Mouse (Mus musculus) CH12.LX (cell line): Measurements from ENCODE around the gene Nt5c2. TPM values are rescaled to one million over a fixed set of nuclear protein-coding genes. Genes with fewer than 3 reads are reported as not detected.

Experiments used
- DNase-seq: peaks from one replicate; pipeline ENCODE4 v3.0.0-alpha.2; 2013; ENCODE audit errors: extremely low read depth
- H3K27ac ChIP-seq: 2 replicates; pipeline ENCODE4 v1.5.1; 2012; ENCODE audit warnings: low read depth, mild to moderate bottlenecking, control low read depth, moderate library complexity; ENCODE audit not compliant: insufficient read depth
- H3K27me3 ChIP-seq: replicated peaks from 2 replicates; pipeline ENCODE3; 2012; ENCODE audit warnings: inconsistent platforms
- H3K36me3 ChIP-seq, 2 experiments: replicated peaks in 1 of 2; 2 replicates each; pipeline versions ENCODE3 to v1.6.1; 2012; ENCODE audit warnings: inconsistent platforms in 1 of 2, low read length in 1 of 2, mild to moderate bottlenecking in 1 of 2, mixed read lengths in 1 of 2, moderate library complexity in 1 of 2; ENCODE audit not compliant: control insufficient read depth in 1 of 2, insufficient read depth in 1 of 2
- H3K4me1 ChIP-seq, 2 experiments: 2 replicates each; pipeline ENCODE4 v1.6.1; 2012; ENCODE audit warnings: inconsistent platforms in 1 of 2, moderate library complexity in 1 of 2; ENCODE audit not compliant: insufficient read depth in 2 of 2, control insufficient read depth in 1 of 2
- H3K4me2 ChIP-seq: 2 replicates; pipeline ENCODE4 v1.6.1; 2012; ENCODE audit warnings: low read depth, mild to moderate bottlenecking, control low read depth; ENCODE audit not compliant: poor library complexity, insufficient read depth, severe bottlenecking
- H3K4me3 ChIP-seq, 3 experiments: fragments of 150-350 bp in 1 of 3; sonication (generic) in 1 of 3; replicated peaks in 1 of 3; 2 replicates each; pipeline versions ENCODE3 to v1.5.1; 2011 to 2012; ENCODE audit warnings: low read depth in 2 of 3, low read length in 2 of 3, mild to moderate bottlenecking in 2 of 3, moderate library complexity in 2 of 3, control low read depth in 1 of 3, improper control_type of control experiment in 1 of 3, inconsistent platforms in 1 of 3, mixed read lengths in 1 of 3; ENCODE audit not compliant: poor library complexity in 1 of 3
- H3K79me2 ChIP-seq: replicated peaks from 2 replicates; pipeline ENCODE4 v1.6.1; 2012; ENCODE audit warnings: mild to moderate bottlenecking, moderate library complexity; ENCODE audit not compliant: control insufficient read depth, poor library complexity, insufficient read depth, severe bottlenecking; ENCODE audit errors: extremely low read depth
- H3K9ac ChIP-seq: 2 replicates; pipeline ENCODE4 v1.6.1; 2012; ENCODE audit warnings: low read depth, mild to moderate bottlenecking, control low read depth, moderate library complexity; ENCODE audit not compliant: insufficient read depth
- H3K9me3 ChIP-seq: replicated peaks from 2 replicates; pipeline ENCODE3; 2012; ENCODE audit warnings: low read length, inconsistent platforms, mixed read lengths
- E2F4 ChIP-seq: IDR thresholded peaks from 2 replicates; pipeline ENCODE4 v1.6.1; 2011; ENCODE audit warnings: low read depth, low read length, improper control_type of control experiment; ENCODE audit not compliant: insufficient replicate concordance
- ELF1 ChIP-seq: IDR thresholded peaks from 2 replicates; pipeline ENCODE4 v1.6.1; 2014; ENCODE audit warnings: low read depth, mild to moderate bottlenecking, inconsistent platforms, low read length, improper control_type of control experiment
- EP300 ChIP-seq: IDR thresholded peaks from 2 replicates; pipeline ENCODE4 v1.6.1; 2011; ENCODE audit warnings: low read length, improper control_type of control experiment
- ETS1 ChIP-seq: conservative IDR thresholded peaks from 2 replicates; pipeline ENCODE4 v1.6.1; 2012; ENCODE audit warnings: low read depth, mild to moderate bottlenecking, inconsistent platforms, low read length, improper control_type of control experiment, moderate library complexity
- GABPA ChIP-seq: IDR thresholded peaks from 2 replicates; pipeline ENCODE4 v1.6.1; 2012; ENCODE audit warnings: low read depth, low read length, improper control_type of control experiment, inconsistent platforms; ENCODE audit not compliant: insufficient replicate concordance
- HCFC1 ChIP-seq: IDR thresholded peaks from 2 replicates; pipeline ENCODE4 v1.6.1; 2012; ENCODE audit warnings: low read depth, mild to moderate bottlenecking, inconsistent platforms, low read length, improper control_type of control experiment
- JUN ChIP-seq: IDR thresholded peaks from 2 replicates; pipeline ENCODE4 v1.6.1; 2011; ENCODE audit warnings: low read depth, mild to moderate bottlenecking, low read length, improper control_type of control experiment, moderate library complexity; ENCODE audit not compliant: insufficient read depth
- JUND ChIP-seq: conservative IDR thresholded peaks from 2 replicates; pipeline ENCODE4 v1.6.1; 2011; ENCODE audit warnings: low read depth, low read length, improper control_type of control experiment
- KAT2A ChIP-seq: IDR thresholded peaks from 2 replicates; pipeline ENCODE4 v1.6.1; 2012; ENCODE audit warnings: low read length, improper control_type of control experiment, inconsistent platforms; ENCODE audit not compliant: insufficient replicate concordance
- MAFK ChIP-seq: IDR thresholded peaks from 2 replicates; pipeline ENCODE4 v1.6.1; 2011; ENCODE audit warnings: low read length, improper control_type of control experiment; ENCODE audit not compliant: insufficient replicate concordance
- MAX ChIP-seq: IDR thresholded peaks from 2 replicates; pipeline ENCODE4 v1.6.1; 2011; ENCODE audit warnings: low read length, improper control_type of control experiment
- MAZ ChIP-seq: IDR thresholded peaks from 2 replicates; pipeline ENCODE4 v1.6.1; 2012; ENCODE audit warnings: low read depth, mild to moderate bottlenecking, inconsistent platforms, low read length, improper control_type of control experiment, moderate library complexity
- MYC ChIP-seq: IDR thresholded peaks from 2 replicates; pipeline ENCODE4 v1.6.1; 2011; ENCODE audit warnings: low read depth, mild to moderate bottlenecking, improper control_type of control experiment, low read length
- NELFE ChIP-seq: IDR thresholded peaks from 2 replicates; pipeline ENCODE4 v1.6.1; 2011; ENCODE audit warnings: low read depth, low read length, improper control_type of control experiment
- NRF1 ChIP-seq: IDR thresholded peaks from 2 replicates; pipeline ENCODE4 v1.6.1; 2014; ENCODE audit warnings: low read depth, mild to moderate bottlenecking, inconsistent platforms, low read length, improper control_type of control experiment, moderate library complexity
- POLR2A ChIP-seq: IDR thresholded peaks from 2 replicates; pipeline ENCODE4 v1.6.1; 2011; ENCODE audit warnings: low read depth, mild to moderate bottlenecking, improper control_type of control experiment, low read length
- RAD21 ChIP-seq: IDR thresholded peaks from 2 replicates; pipeline ENCODE4 v1.6.1; 2011; ENCODE audit warnings: low read depth, mild to moderate bottlenecking, low read length, improper control_type of control experiment, moderate library complexity
- SIN3A ChIP-seq: IDR thresholded peaks from 2 replicates; pipeline ENCODE4 v1.6.1; 2012; ENCODE audit warnings: low read length, improper control_type of control experiment, inconsistent platforms
- SMC3 ChIP-seq: IDR thresholded peaks from 2 replicates; pipeline ENCODE4 v1.6.1; 2011; ENCODE audit warnings: low read depth, low read length, improper control_type of control experiment
- USF1 ChIP-seq: IDR thresholded peaks from 2 replicates; pipeline ENCODE4 v1.6.1; 2014; ENCODE audit warnings: low read depth, mild to moderate bottlenecking, inconsistent platforms, low read length, improper control_type of control experiment
- ZC3H11A ChIP-seq: IDR thresholded peaks from 2 replicates; pipeline ENCODE4 v1.6.1; 2012; ENCODE audit warnings: low read depth, mild to moderate bottlenecking, inconsistent platforms, low read length, improper control_type of control experiment
- ZKSCAN1 ChIP-seq: IDR thresholded peaks from 2 replicates; pipeline ENCODE4 v1.6.1; 2012; ENCODE audit warnings: low read depth, inconsistent platforms, low read length, improper control_type of control experiment, borderline replicate concordance
- ZNF384 ChIP-seq: IDR thresholded peaks from 2 replicates; pipeline ENCODE4 v1.6.1; 2012; ENCODE audit warnings: low read depth, low read length, improper control_type of control experiment, inconsistent platforms
- dilution Hi-C: fragments of 300-500 bp; cut with MboI; formaldehyde crosslinking; loops from 2 replicates; pipeline ENCODE4 v1.14.3; 2020; ENCODE audit warnings: low sequenced_read_pairs; ENCODE audit not compliant: extremely low pct_unique_long_range_greater_than_20kb, extremely low pct_ligation_motif_present
- in situ Hi-C: fragments of 300-500 bp; cut with MboI; formaldehyde crosslinking; loops from 3 replicates; pipeline ENCODE4 v1.14.3; 2019; ENCODE audit warnings: low sequenced_read_pairs, low pct_ligation_motif_present, low pct_unique_long_range_greater_than_20kb, mixed read lengths
- polyA plus RNA-seq: library from polyadenylated mRNA; unstranded; fragments of >175 nt; gene quantifications from 2 replicates; pipeline ENCODE4 v1.2.1, GENCODE M21; 2012; ENCODE audit warnings: low read depth; ENCODE audit not compliant: insufficient read length
- total RNA-seq, 2 experiments: library from RNA; depleted of rRNA; stranded (reverse); fragments of 300-350 nt in 1 of 2; fragments of >200 nt in 1 of 2; gene quantifications; 2 replicates each; pipeline ENCODE4 v1.2.3; 2012 to 2014

Nt5c2 gene
- total and polyA plus RNA-seq, 3 experiments = 15.1 to 62.9 (median 21.1) TPM

GRCm38 (mm10) chr19:46856780-46857179 is 158.2 kb downstream of the Nt5c2 start:
- Histone ChIP-seq H3K27me3 (no peaks in the 10 kb centered on the region), H3K4me3 (no peak overlapping the region)

GRCm38 (mm10) chr19:46856232-46856631 is 158.7 kb downstream of the Nt5c2 start:
- Histone ChIP-seq H3K36me3 (peaks cover 0 to 3% of the 10 kb centered on the region in 2 experiments), H3K27me3 (no peaks in the 10 kb centered on the region), H3K4me3 (no peak overlapping the region), H3K9me3 (no peaks in the 10 kb centered on the region), H3K79me2 (no peaks in the 10 kb centered on the region), H3K4me1 (no peaks in the 10 kb centered on the region), H3K9ac (no peak overlapping the region), H3K4me2 (no peak overlapping the region), H3K27ac (no peak overlapping the region)
- in situ Hi-C loops (no loop called here), dilution Hi-C loops (no loop called here)
- DNase-seq = no peak
- no peak for TF ChIP-seq MAFK
- no peak for TF ChIP-seq E2F4
- no peak for TF ChIP-seq ZKSCAN1
- TF ChIP-seq JUN = no peak
- TF ChIP-seq ZC3H11A = no peak

More at GRCm38 (mm10) chr19:46856780-46857179, 158.2 kb downstream of the Nt5c2 start:
- no peaks in the 10 kb centered on the region for H3K4me1 ChIP-seq
- in situ Hi-C loops (no loop called here), dilution Hi-C loops (no loop called here)
- no peak overlapping the region for H3K4me2 ChIP-seq
- H3K9me3 ChIP-seq = no peaks in the 10 kb centered on the region
- H3K36me3 ChIP-seq = peaks cover 0 to 3% of the 10 kb centered on the region in 2 experiments
- DNase-seq = no peak
- no peaks in the 10 kb centered on the region for H3K79me2 ChIP-seq
- TF ChIP-seq ZNF384 (no peak), ZC3H11A (no peak), ELF1 (no peak), GABPA (no peak), EP300 (no peak), HCFC1 (no peak), JUND (no peak), SMC3 (no peak), MAX (no peak), USF1 (no peak), NELFE (no peak), MYC (no peak), POLR2A (no peak), RAD21 (no peak), ETS1 (no peak), JUN (no peak), NRF1 (no peak), SIN3A (no peak), MAZ (no peak), KAT2A (no peak)
- TF ChIP-seq, all 38 proteins: peak for 0
- Histone ChIP-seq H3K9ac (no peak overlapping the region), H3K27ac (no peak overlapping the region)
